Mouse (Mus musculus): Measurements from ENCODE around the gene Hnrnpu.
"Not testable (repeated sequence)": the region's sequence is repeated elsewhere in the genome, so short reads cannot be mapped to it uniquely, and the experiment has no call there.

Hnrnpu gene

GRCm38 (mm10) chr1:178337551-178338317, at the start of gene Hnrnpu:
Hnrnpu (minus strand) TSS chr1:178337797.
- DNase-seq (ENCODE audit: low read depth, low spot score): peak; percentile 82

DNA sequence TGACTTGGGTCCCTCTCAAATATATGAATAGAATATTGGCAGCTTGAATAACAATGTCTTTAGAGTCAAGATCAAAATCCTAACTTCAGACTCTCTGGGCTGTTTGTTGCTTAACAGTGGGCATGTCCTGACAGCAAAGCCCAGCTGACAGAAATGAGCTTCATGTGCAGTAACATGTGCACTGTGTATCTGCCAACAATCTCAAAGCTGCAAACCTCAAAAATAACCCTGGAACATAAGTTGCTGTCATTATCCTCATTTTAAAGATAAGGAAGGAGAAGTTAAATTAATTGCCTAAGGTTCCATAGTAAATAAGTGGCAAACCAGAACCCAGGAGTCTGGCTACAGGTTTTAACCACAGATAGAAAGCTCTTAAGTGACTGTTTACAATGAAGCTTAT, 44.6 kb upstream of the Hnrnpu start:
- DNase-seq (ENCODE audit: low read depth, low spot score): no peak

GRCm38 (mm10) chr1:178379224-178379623, 41.6 kb upstream of the Hnrnpu start:
- no peak for DNase-seq (ENCODE audit: low read depth, low spot score)

- no peak for DNase-seq (ENCODE audit: low read depth, low spot score)
Observed at GRCm38 (mm10) chr1:178378115-178378514, 40.5 kb upstream of the Hnrnpu start.

- DNase-seq (ENCODE audit: low read depth, low spot score): no peak
Observed at GRCm38 (mm10) chr1:178376907-178377306, 39.3 kb upstream of the Hnrnpu start.

GRCm38 (mm10) chr1:178376061-178376460, 38.5 kb upstream of the Hnrnpu start:
- DNase-seq (ENCODE audit: low read depth, low spot score): no peak

GRCm38 (mm10) chr1:178375381-178375780, 37.8 kb upstream of the Hnrnpu start:
- no peak for DNase-seq (ENCODE audit: low read depth, low spot score)

GRCm38 (mm10) chr1:178372681-178373080, 35.1 kb upstream of the Hnrnpu start:
- DNase-seq (ENCODE audit: low read depth, low spot score): no peak

DNA sequence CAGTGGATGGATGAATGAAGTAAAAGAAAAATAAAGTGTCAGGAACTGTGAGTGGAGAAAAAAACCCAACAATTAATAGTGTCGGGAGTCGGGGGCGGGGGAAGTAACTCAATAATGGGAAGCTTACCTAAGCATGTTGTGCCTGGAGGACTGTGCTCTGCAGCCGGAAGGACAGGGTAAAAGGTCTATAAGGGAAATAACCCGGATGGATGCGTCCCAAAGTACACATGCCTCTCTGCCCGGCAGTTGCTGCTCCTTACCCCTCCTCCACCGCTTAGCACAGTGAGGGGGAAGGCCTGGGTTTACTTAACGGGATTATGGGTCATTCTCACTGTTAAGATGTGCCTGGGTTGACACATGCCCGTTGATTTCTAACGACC, 31.7 kb upstream of the Hnrnpu start:
- no peak for DNase-seq (ENCODE audit: low read depth, low spot score)

- DNase-seq (ENCODE audit: low read depth, low spot score): peak; percentile 54
Observed at GRCm38 (mm10) chr1:178368548-178369271, 31.1 kb upstream of the Hnrnpu start.

DNA sequence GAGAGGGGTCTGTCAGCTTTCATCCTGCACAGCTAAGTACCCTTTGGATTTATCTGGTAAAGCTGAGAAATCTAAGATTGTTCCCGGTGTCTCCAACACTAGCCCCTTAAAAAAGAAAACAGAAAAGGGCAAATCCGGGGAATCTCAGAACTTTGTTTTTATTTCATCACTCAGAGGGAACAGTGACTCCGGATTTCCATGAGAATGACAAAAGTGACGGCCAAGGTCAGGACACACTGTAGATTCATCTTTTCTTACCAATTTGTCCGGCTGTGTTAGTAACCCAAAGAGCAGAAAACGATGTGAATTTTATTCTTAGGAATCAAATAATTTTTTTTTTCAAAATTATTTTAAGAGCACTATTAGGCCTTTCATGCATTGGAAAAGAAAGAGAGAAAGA, 30.5 kb upstream of the Hnrnpu start:
- no peak for DNase-seq (ENCODE audit: low read depth, low spot score)

DNA sequence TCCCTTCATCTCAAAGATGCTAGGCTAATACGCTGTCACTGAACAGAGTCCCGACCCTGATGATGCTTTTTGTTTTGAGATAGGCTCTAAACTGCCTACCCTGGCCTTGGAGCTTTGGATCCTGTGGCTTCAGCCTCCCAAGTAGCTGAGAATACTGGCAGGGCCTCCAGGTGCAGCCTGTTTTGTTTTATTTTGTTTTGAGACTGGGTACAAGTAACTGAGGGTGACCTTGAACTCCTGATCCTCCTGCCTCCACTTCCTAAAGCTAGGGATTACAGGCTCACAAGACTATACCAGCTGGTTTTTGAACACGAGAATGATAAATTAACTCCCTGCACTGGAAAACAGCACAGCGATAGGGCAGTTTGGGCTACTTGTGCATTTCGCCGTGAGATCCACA, 27.6 kb upstream of the Hnrnpu start:
- no peak for DNase-seq (ENCODE audit: low read depth, low spot score)

- DNase-seq (ENCODE audit: low read depth, low spot score): no peak
Observed at GRCm38 (mm10) chr1:178360702-178361101, 23.1 kb upstream of the Hnrnpu start.

DNA sequence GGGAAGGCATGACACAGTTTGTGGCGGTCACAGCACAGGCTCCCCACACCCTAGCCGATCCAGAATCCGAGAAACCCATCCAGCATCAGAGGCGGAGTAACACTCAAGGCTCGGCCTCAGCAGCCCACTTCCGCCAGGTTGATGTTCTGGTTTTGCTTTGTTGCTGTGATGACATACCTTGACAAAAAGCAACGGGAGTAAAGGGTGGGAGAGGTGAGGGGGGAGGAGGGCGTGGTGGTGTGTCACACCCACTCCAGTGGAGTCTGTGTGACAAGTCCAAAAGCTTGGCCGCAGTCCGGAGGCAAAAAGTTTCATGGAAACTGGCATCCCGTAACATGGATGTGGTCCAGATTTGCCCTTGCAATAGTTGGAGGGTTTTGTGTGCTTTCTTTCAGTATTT, 22.7 kb upstream of the Hnrnpu start:
- DNase-seq (ENCODE audit: low read depth, low spot score): peak; percentile 79

DNA sequence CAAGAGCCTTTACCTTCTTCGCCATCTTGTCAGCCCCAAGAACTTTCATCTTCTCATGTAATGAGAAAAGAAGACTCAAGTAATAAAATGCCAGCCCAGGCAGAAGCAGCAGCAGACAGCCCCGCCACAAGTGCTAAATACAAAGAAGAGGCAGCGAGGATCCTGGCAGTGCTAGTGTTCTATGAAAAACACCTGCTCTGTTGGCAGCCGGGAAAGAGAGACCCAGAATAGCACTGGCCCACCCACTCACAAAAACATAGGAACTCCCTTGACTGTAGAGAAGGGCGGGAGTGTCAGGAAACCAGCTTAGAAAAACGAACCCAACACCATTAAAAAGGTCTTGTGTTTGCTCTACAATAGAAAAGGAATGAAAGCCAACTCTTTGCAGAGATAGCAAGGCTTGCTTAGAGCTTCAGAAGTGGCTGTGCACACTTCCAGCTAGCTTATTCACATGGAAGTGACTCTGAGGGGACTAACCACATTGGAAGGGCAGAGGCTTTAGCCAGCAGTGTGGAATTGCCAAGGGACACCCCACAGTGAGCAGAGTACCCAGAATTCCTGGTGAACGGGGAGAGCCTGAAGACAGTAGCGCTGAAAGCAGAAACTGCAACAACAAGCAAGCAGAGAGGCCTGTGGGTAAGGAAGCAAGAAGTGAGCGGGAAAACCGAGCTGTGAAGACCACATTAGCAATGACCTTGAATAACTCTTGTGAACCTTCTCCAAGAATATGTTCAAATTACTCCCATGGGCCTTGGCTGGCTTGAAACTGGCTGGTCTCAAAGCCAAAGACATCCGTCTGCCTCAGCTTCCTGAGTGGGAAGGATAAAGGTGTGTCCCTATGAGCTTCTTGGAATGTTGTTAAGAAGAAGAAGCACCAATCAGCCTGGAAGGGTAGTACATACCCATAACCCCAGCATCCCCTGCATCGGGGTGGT, 20.4 kb upstream of the Hnrnpu start:
- no peak for DNase-seq (ENCODE audit: low read depth, low spot score)

GRCm38 (mm10) chr1:178354576-178354975, 17.0 kb upstream of the Hnrnpu start:
- no peak for DNase-seq (ENCODE audit: low read depth, low spot score)

GRCm38 (mm10) chr1:178351643-178352042, 14.0 kb upstream of the Hnrnpu start:
- no peak for DNase-seq (ENCODE audit: low read depth, low spot score)

DNA sequence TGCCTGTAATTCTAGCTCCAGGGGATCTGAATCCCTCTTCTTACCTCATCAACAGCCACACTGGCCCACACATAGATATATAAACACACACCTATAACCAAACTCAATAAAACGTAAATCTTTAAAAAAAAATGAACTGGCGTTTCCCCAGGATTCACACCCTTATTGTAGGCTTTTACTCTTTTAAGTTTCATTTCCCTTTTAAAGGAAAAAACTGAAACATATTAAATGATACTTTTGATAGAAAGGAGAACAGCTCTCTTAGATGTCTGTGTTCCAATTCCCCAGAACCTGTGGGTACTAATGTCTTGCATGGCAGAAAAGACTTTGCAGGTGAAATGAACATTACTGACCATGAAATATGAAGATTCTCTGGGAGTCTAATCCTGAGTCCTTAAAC, 13.2 kb upstream of the Hnrnpu start:
- no peak for DNase-seq (ENCODE audit: low read depth, low spot score)

- not testable (repeated sequence) for DNase-seq (ENCODE audit: low read depth, low spot score)
Observed at GRCm38 (mm10) chr1:178344071-178344805, 6.6 kb upstream of the Hnrnpu start.

DNA sequence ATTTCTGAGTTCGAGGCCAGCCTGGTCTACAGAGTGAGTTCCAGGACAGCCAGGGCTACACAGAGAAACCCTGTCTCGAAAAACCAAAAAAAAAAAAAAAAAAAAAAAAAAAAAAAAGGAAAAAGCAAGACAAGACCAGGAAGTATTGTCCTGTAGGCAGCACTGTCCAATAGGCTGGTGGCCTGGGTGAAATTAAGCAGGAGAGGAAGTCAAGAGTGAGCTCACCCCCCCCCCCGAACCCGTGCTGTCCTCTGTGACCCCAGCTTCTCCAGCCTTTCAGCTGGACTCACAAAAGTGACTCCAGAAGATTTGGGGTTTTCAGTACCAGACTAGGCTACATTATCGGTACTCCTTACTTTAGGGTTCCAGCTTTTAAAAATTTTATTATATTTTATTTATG, 5.0 kb upstream of the Hnrnpu start:
- DNase-seq (ENCODE audit: low read depth, low spot score): no peak

GRCm38 (mm10) chr1:178342063-178342462, 4.5 kb upstream of the Hnrnpu start:
- DNase-seq (ENCODE audit: low read depth, low spot score): no peak
